Mouse (Mus musculus) olfactory bulb, adult 2 months (tissue): ENCODE results near the gene Hyal1. TPM values are rescaled to one million over a fixed set of nuclear protein-coding genes. Genes with fewer than 3 reads are reported as not detected.

Source experiments
- H3K27ac ChIP-seq: fragments of 200-500 bp; 2 replicates; pipeline ENCODE4 v1.5.1; 2012; ENCODE audit warnings: low read depth, low read length; ENCODE audit not compliant: insufficient read depth
- H3K4me1 ChIP-seq: fragments of 200-500 bp; 2 replicates; pipeline ENCODE4 v1.6.1; 2012; ENCODE audit warnings: low read length; ENCODE audit not compliant: control insufficient read depth, insufficient read depth
- H3K4me3 ChIP-seq: fragments of 200-500 bp; 2 replicates; pipeline ENCODE4 v1.5.1; 2012; ENCODE audit warnings: mild to moderate bottlenecking, low read depth, low read length, moderate library complexity; ENCODE audit not compliant: insufficient read depth
- CTCF ChIP-seq: fragments of 200-500 bp; IDR thresholded peaks from 2 replicates; pipeline ENCODE4 v1.5.1; 2012; ENCODE audit warnings: low read depth, mild to moderate bottlenecking, low read length, moderate library complexity; ENCODE audit not compliant: insufficient read depth
- POLR2A ChIP-seq: fragments of 200-500 bp; IDR thresholded peaks from 2 replicates; pipeline ENCODE4 v1.6.1; 2012; ENCODE audit warnings: mild to moderate bottlenecking, low read depth, low read length, moderate library complexity; ENCODE audit not compliant: insufficient read depth
- WGBS: fragments of 180-500 bp; shearing (Covaris S2); methylation state at CpG from one replicate; pipeline ENCODE4 v1.1.7; 2018; 5-methylcytosine and 5-hydroxymethylcytosine counted together
- polyA plus RNA-seq: library from polyadenylated mRNA; stranded (reverse); fragments of >200 nt; gene quantifications from 2 replicates; pipeline ENCODE4 v1.2.4, GENCODE M21; 2012; ENCODE audit warnings: low replicate concordance; ENCODE audit not compliant: missing spikeins, insufficient read depth, insufficient read length

Gene Hyal1
- polyA plus RNA-seq, 1 experiment: not detected

GRCm38 (mm10) chr9:107587833-107588639 is 11.3 kb downstream of the Hyal1 start:
- H3K4me3 ChIP-seq: peak overlapping the region; percentile 76
- peaks cover 2% of the 10 kb centered on the region; the same call in 1 of the 2 replicates for H3K4me1 ChIP-seq
- no peak overlapping the region for H3K27ac ChIP-seq
- 5% methylated on average over 33 of the region's 33 CpGs for WGBS
- TF ChIP-seq CTCF: no peak
- TF ChIP-seq POLR2A: no peak

DNA sequence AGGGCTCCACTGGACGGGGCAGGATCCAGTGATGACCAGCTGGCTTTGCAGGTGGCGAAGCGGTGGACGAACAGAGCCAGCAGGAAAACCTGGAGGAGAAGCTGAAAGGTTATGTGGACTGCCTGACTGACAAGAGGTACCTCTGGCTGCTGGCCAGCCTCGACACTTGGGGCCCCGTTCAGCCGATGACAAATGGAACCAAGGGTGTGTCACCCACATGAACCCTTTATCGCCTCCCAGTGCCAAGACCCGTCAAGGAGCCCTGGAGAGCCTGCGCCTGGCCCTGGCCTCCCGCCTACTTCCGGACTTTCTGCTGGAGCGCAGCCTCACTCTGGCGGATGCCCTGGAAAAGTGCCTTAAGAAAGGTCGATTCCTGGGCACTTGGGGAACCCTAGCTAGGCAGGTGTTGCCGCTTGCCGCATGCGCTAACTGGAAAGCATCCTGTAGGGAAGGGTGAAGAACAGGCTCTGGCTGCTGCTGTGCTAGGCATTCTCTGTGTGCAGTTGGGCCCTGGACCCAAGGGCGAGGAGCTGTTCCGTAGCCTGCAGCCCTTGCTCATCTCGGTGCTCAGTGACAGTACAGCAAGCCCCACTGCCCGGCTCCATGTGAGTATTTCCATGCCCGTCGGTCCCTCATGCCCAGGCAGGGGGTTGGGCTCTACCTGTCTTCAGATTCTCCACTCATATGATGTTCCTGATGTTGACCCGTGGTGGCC is 13.5 kb downstream of the Hyal1 start:
- H3K4me3 ChIP-seq: no peak overlapping the region
- TF ChIP-seq CTCF (no peak), POLR2A (no peak)
- 84% methylated on average over 25 of the region's 25 CpGs for WGBS
- no peak overlapping the region for H3K27ac ChIP-seq
- peaks cover 2% of the 10 kb centered on the region; the same call in 1 of the 2 replicates for H3K4me1 ChIP-seq

DNA sequence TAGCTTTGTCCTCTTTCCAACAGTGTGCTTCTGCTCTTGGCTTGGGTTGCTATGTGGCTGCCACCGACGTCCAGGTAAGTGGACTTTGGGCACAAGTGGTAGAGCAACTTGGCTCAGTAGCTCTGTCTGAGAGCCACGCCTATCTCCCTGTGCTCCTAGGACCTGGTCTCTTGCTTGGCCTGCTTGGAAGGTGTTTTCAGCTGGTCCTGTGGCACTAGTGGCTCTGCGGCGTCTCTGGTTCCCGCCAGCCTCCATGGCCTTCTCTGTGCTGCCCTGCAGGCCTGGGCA is 14.0 kb downstream of the Hyal1 start:
- H3K27ac ChIP-seq: no peak overlapping the region
- TF ChIP-seq POLR2A (no peak), CTCF (no peak)
- peaks cover 2% of the 10 kb centered on the region; the same call in 1 of the 2 replicates for H3K4me1 ChIP-seq
- WGBS: 93% methylated on average over 6 of the region's 6 CpGs
- no peak overlapping the region for H3K4me3 ChIP-seq

- 82% methylated on average over 11 of the region's 11 CpGs for WGBS
- Histone ChIP-seq H3K27ac (no peak overlapping the region), H3K4me1 (peaks cover 2% of the 10 kb centered on the region; the same call in 1 of the 2 replicates), H3K4me3 (no peak overlapping the region)
- TF ChIP-seq CTCF: no peak
- no peak for TF ChIP-seq POLR2A
Measured at GRCm38 (mm10) chr9:107593101-107593976, 16.6 kb downstream of the Hyal1 start.

DNA sequence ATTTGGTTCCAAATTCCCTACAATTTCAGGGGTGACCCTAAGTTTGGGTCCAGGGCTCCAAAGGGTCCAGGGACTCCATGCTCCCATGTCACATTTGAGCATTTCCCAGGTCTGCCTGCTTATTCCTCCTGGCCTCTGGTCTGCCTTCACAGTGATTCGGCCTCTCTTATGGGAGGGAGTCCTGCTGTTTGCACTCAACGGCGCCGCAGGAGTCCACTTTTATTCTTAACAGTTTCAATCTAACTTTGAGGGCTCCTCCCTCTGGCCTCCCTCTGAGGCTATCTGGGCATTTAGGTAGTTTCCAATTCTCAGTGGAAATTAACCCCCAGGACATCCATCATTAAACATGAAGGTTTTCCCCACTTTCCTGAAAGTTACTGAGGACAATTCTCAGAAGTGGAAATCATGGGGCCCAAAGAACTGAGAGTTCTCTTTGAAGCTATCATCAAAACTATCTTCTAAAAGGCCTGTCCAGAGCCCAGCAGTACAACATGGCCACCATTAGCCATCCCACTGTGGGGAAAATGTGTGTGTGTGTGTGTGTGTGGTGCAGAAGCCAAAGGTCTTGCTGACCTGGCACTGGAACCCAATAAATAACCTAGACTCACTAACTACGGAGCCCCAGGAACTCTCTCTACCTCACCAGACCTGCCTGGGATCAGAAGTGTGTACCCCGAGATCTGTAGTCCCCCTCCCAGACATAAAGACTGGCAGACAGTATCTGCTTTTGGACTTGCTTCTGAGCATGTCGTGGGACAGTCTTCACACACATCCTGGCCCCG is 17.7 kb downstream of the Hyal1 start:
- Histone ChIP-seq H3K4me3 (no peak overlapping the region), H3K27ac (no peak overlapping the region), H3K4me1 (0 out of 2 replicates have a peak, but pooled peaks cover 3% of the 10 kb centered on the region)
- TF ChIP-seq CTCF (no peak), POLR2A (no peak)
- 79% methylated on average over 8 of the region's 8 CpGs for WGBS

DNA sequence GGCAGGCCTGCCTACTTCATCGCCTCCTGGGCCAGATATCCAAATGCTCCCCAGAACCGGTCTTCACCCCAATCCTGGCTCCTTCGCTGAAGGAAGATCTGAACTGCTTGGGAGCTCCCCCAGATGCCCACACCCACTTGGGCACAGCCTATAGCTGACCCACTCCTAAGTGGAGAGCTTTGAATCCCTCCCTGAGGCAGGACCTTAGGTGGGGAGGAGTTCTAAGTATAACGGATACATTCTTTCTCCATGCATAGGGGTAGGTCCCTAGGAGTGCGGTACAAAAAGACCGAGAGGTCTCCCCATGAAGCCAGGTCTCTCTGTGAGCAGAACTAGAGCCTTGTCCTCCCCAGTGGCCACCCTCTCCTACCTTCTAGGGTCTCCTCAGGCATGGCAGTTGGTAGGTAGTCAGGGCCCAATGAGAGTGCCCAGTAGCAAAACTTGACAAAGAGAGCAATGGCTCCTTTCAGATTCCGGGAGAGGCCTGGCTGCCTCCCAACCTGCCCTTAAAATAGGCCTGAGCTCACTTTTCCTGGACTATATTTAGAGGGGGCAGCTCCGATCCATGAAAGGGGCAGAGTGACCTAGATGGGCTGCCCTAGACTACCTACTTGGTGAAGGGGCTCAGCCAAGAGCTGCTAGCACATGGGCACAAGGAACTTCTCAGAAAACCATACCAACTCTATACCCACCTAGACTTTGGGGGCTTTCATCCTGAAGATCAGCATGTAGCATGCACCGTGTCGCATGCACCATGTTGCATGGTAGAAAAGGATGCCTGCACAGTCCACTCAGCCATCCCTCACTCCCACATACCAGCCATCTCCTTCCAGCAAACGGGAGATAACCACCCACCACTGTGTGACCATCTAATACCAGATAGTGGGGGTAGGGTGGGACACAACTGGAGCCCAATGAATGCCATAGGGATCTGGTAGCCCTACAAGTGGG is 20.2 kb downstream of the Hyal1 start:
- 81% methylated on average over 11 of the region's 11 CpGs for WGBS
- Histone ChIP-seq H3K4me3 (no peak overlapping the region), H3K4me1 (peaks cover 4% of the 10 kb centered on the region; the same call in 1 of the 2 replicates), H3K27ac (no peak overlapping the region)
- TF ChIP-seq POLR2A: no peak
- TF ChIP-seq CTCF: no peak

- Histone ChIP-seq H3K4me1 (peaks cover 5% of the 10 kb centered on the region; the same call in 1 of the 2 replicates), H3K27ac (no peak overlapping the region), H3K4me3 (no peak overlapping the region)
- 84% methylated on average over 5 of the region's 5 CpGs for WGBS
- no peak for TF ChIP-seq CTCF
- no peak for TF ChIP-seq POLR2A
Measured at GRCm38 (mm10) chr9:107598385-107598784, 21.7 kb downstream of the Hyal1 start.

GRCm38 (mm10) chr9:107599433-107599832 is 22.7 kb downstream of the Hyal1 start:
- Histone ChIP-seq H3K4me3 (no peak overlapping the region), H3K27ac (no peak overlapping the region), H3K4me1 (peaks cover 5% of the 10 kb centered on the region; the same call in 1 of the 2 replicates)
- TF ChIP-seq CTCF (no peak), POLR2A (no peak)
- 94% methylated on average over 9 of the region's 9 CpGs for WGBS
